Mouse (Mus musculus) lung, embryonic 15.5 days (tissue): ENCODE results near the gene Fmo1. TPM values are rescaled to one million over a fixed set of nuclear protein-coding genes. Genes with fewer than 3 reads are reported as not detected.
A peak's percentile ranks its signal among the peaks of the same experiment; 100 is the strongest.

Experiments used
- ATAC-seq: fragments of 200-750 bp; cut with Nextera tagmentation; 2 replicates; pipeline ENCODE4 v1.8.0; 2017; ENCODE audit warnings: moderate number of reproducible peaks, borderline replicate concordance; ENCODE audit not compliant: low FRiP score, low TSS enrichment; ENCODE audit errors: extremely low read depth
- H3K27ac ChIP-seq: fragments of 300-500 bp; sonication (generic); 2 replicates; pipeline ENCODE4 v1.5.1; 2015; ENCODE audit warnings: moderate library complexity, mild to moderate bottlenecking, inconsistent platforms
- H3K27me3 ChIP-seq: fragments of 300-500 bp; sonication (generic); 2 replicates; pipeline ENCODE4 v1.6.1; 2015; ENCODE audit warnings: inconsistent platforms
- H3K36me3 ChIP-seq: fragments of 300-500 bp; sonication (generic); 2 replicates; pipeline ENCODE4 v1.6.1; 2015; ENCODE audit warnings: inconsistent platforms
- H3K4me1 ChIP-seq: fragments of 300-500 bp; sonication (generic); 2 replicates; pipeline ENCODE4 v1.6.1; 2015; ENCODE audit warnings: inconsistent platforms
- H3K4me2 ChIP-seq: fragments of 300-500 bp; sonication (generic); 2 replicates; pipeline ENCODE4 v1.6.1; 2015; ENCODE audit warnings: inconsistent platforms, mild to moderate bottlenecking, moderate library complexity
- H3K4me3 ChIP-seq: fragments of 300-500 bp; sonication (generic); 2 replicates; pipeline ENCODE4 v1.5.1; 2015; ENCODE audit warnings: mild to moderate bottlenecking, inconsistent platforms
- H3K9ac ChIP-seq: fragments of 300-500 bp; sonication (generic); 2 replicates; pipeline ENCODE4 v1.6.1; 2015; ENCODE audit warnings: inconsistent platforms
- H3K9me3 ChIP-seq: fragments of 300-500 bp; sonication (generic); 2 replicates; pipeline ENCODE4 v1.6.1; 2016; ENCODE audit warnings: inconsistent platforms
- WGBS: fragments of 180-500 bp; shearing (Covaris S2); methylation state at CpG from one replicate; pipeline ENCODE4 v1.1.7; 2015; 5-methylcytosine and 5-hydroxymethylcytosine counted together
- polyA plus RNA-seq: library from polyadenylated mRNA; unstranded; fragments of >200 nt; fragmentation: Nextera tagmentation; extraction: Ambion mirVana; gene quantifications from 2 replicates; pipeline ENCODE4 v1.2.1, GENCODE M21; 2015

Fmo1 gene
- polyA plus RNA-seq, 1 experiment from 2014 or later = 17.1 TPM

GRCm38 (mm10) chr1:162859545-162859976 is 6.8 kb downstream of the Fmo1 start:
- ATAC-seq = peak; percentile 44
- Histone ChIP-seq H3K4me1 (peaks cover 22% of the 10 kb centered on the region), H3K4me2 (peak overlapping the region; percentile 38; the same call in 1 of the 2 replicates), H3K9ac (no peak overlapping the region), H3K27ac (peak overlapping the region; percentile 19; the same call in 1 of the 2 replicates), H3K9me3 (no peaks in the 10 kb centered on the region), H3K27me3 (no peaks in the 10 kb centered on the region), H3K36me3 (no peaks in the 10 kb centered on the region), H3K4me3 (no peak overlapping the region)
- 47% methylated on average over 10 of the region's 10 CpGs for WGBS

DNA sequence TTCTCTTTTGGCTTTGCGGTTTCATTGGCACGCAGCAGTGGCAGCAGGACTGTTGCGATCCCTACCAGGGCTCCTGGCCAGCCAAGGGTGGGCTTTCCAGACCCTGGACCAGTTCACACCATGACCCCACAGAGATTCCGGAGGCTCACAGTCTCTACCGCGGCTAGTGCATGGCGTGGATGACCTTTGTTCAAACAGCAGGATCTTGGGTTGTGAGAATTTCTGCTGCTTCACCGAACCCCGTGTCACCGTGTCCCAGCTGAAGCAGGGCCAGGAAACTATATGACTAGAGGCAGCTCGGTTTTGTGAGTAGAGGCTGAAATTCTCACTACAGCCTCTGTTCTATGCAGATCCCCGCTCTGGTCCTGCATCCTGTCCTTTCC is 7.7 kb downstream of the Fmo1 start:
- Histone ChIP-seq H3K4me1 (peaks cover 22% of the 10 kb centered on the region), H3K36me3 (no peaks in the 10 kb centered on the region), H3K27ac (peak overlapping the region; percentile 19; the same call in 1 of the 2 replicates), H3K9me3 (no peaks in the 10 kb centered on the region), H3K9ac (no peak overlapping the region), H3K4me3 (peak overlapping the region; percentile 20), H3K27me3 (no peaks in the 10 kb centered on the region), H3K4me2 (peak overlapping the region; percentile 38)
- 64% methylated on average over 12 of the region's 12 CpGs for WGBS
- no peak for ATAC-seq

DNA sequence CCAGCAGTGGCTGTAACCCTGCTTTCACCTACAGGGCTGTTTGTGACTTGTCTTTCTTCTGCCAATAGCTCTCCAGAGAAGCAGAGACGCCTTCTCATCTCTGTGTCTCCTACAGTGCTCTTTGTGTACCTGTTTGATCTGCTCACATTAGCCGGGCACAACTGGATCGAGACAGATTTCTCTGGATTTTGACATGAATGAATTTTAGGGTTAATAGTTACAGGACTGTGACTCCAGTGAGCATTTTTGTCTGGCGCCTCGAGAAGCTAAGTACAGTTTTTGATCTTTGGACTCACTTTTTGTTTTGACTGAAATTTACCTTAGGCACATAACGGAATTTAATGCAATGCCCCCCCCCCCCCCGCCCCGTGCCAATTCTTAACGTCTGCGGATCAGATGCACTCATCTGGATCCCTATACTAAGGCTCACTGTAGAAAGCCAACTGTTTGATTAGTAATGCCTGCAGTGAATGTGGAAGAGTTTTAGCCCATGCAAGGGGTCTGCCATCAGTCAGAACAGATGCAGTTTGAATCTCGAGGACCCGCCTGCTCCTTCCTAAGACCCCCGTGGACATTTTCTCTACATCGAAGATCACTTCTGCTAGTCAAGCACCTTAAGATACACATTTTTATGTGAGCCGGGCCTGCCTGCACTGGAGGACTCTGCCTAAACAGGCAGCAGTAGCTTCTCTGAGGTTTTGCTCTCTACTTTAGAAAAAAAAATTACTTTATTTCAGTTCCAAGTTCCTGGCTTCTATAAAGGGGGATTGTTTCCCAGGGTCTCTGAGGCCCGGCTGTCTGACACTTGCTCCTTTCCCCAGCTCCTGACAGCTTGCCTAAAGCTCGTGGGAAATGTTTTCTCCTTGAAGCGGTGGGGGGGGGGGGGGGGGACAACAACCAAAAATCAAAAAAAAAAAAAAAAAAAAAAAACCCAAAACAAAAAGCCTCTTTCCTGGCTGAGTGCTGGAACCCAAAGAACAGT is 8.4 kb downstream of the Fmo1 start:
- H3K9ac ChIP-seq = no peak overlapping the region
- peaks cover 22% of the 10 kb centered on the region for H3K4me1 ChIP-seq
- 59% methylated on average over 18 of the region's 18 CpGs for WGBS
- no peak for ATAC-seq
- H3K27me3 ChIP-seq = no peaks in the 10 kb centered on the region
- H3K36me3 ChIP-seq = no peaks in the 10 kb centered on the region
- peak overlapping the region; percentile 20 for H3K4me3 ChIP-seq
- H3K9me3 ChIP-seq = no peaks in the 10 kb centered on the region
- H3K27ac ChIP-seq = no peak overlapping the region
- H3K4me2 ChIP-seq = peak overlapping the region; percentile 38; the same call in 1 of the 2 replicates

GRCm38 (mm10) chr1:162853812-162854482 is 12.5 kb downstream of the Fmo1 start:
- no peak overlapping the region for H3K4me3 ChIP-seq
- H3K9me3 ChIP-seq = no peaks in the 10 kb centered on the region
- peaks cover 4% of the 10 kb centered on the region for H3K4me1 ChIP-seq
- no peak overlapping the region for H3K4me2 ChIP-seq
- no peak for ATAC-seq
- no peak overlapping the region for H3K9ac ChIP-seq
- H3K27me3 ChIP-seq = no peaks in the 10 kb centered on the region
- 35% methylated on average over 3 of the region's 3 CpGs for WGBS
- H3K36me3 ChIP-seq = no peaks in the 10 kb centered on the region
- no peak overlapping the region for H3K27ac ChIP-seq

DNA sequence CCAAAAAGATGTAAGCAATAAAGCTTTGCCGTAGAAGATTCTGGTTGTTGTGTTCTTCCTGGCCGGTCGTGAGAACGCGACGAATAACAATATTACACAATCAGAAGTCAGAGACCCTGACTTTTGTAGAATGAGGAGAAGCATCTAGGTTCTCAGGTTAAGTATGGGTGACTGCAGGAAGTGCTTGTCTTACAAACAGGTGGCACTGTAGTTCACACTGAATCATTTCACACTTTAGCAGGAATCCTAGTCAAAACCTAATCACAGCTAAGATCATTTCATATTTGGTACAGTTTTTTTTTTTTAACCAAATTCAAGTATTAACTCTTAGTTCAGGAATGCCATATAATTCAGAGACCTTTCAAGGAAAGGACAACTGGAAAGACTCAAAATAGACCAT is 18.9 kb downstream of the Fmo1 start:
- no peak overlapping the region for H3K4me3 ChIP-seq
- WGBS = 92% methylated on average over 6 of the region's 6 CpGs

GRCm38 (mm10) chr1:162840211-162840610 is 26.2 kb downstream of the Fmo1 start:
- Histone ChIP-seq H3K4me3 (no peak overlapping the region), H3K27me3 (no peaks in the 10 kb centered on the region), H3K36me3 (no peaks in the 10 kb centered on the region), H3K4me2 (no peak overlapping the region), H3K4me1 (no peaks in the 10 kb centered on the region), H3K9me3 (no peaks in the 10 kb centered on the region), H3K9ac (no peak overlapping the region), H3K27ac (no peak overlapping the region)
- WGBS = 79% methylated on average over 9 of the region's 9 CpGs
- no peak for ATAC-seq

More for the DNA sequence above, 18.9 kb downstream of the Fmo1 start:
- Histone ChIP-seq H3K36me3 (no peaks in the 10 kb centered on the region), H3K9ac (no peak overlapping the region), H3K27ac (no peak overlapping the region), H3K27me3 (no peaks in the 10 kb centered on the region), H3K4me2 (no peak overlapping the region), H3K4me1 (no peaks in the 10 kb centered on the region), H3K9me3 (no peaks in the 10 kb centered on the region)
- ATAC-seq = no peak

GRCm38 (mm10) chr1:162838976-162839375 is 27.4 kb downstream of the Fmo1 start:
- Histone ChIP-seq H3K27me3 (no peaks in the 10 kb centered on the region), H3K4me2 (no peak overlapping the region), H3K9ac (no peak overlapping the region), H3K4me1 (no peaks in the 10 kb centered on the region), H3K9me3 (no peaks in the 10 kb centered on the region), H3K27ac (no peak overlapping the region), H3K36me3 (no peaks in the 10 kb centered on the region), H3K4me3 (no peak overlapping the region)
- no peak for ATAC-seq
- 85% methylated on average over 6 of the region's 6 CpGs for WGBS

DNA sequence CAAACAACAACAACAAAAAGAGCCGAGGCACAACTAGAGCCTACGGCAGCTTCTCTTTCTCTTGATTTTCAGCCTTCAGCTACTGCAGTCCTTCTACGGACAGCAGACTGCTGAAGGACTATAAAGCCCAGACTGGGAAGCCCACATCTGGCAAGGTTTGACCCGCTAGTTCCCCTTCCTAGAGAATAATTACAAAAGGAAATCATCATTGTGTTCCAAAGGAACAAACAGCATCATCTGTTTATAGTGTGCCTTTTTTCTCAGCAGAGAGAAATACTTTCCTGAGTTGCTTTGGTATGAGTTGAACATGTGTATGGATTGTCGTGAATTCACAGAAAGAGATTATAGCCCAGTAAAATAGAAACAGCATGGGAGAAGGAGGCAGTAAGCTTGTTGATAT is 32.1 kb downstream of the Fmo1 start:
- H3K4me3 ChIP-seq = no peak overlapping the region
- H3K4me1 ChIP-seq = 0 out of 2 replicates have a peak, but pooled peaks cover 7% of the 10 kb centered on the region
- no peaks in the 10 kb centered on the region for H3K36me3 ChIP-seq
- H3K27ac ChIP-seq = no peak overlapping the region
- 65% methylated on average over 5 of the region's 5 CpGs for WGBS
- H3K9ac ChIP-seq = no peak overlapping the region
- H3K4me2 ChIP-seq = no peak overlapping the region
- no peak for ATAC-seq
- no peaks in the 10 kb centered on the region; the same call in 1 of the 2 replicates for H3K9me3 ChIP-seq
- no peaks in the 10 kb centered on the region for H3K27me3 ChIP-seq

DNA sequence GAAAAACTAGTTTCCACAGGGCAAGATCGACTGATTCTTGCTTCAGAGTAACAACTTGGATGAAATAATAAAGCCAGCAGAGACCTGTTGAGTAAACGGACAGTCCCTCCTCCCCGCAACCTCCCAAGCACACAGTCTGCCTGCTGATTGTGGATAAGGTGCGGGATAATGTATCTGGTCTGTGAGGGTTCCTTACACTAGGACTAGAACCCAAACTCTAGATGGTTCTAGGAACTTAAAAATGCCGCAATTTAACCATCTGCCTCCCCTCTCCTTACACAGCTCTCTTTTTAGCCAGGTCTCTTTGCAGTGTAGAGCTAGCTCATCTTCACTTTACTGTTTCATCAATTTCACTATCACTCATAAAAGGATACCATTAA is 33.8 kb downstream of the Fmo1 start:
- H3K4me1 ChIP-seq = 0 out of 2 replicates have a peak, but pooled peaks cover 7% of the 10 kb centered on the region
- H3K27ac ChIP-seq = no peak overlapping the region
- 57% methylated on average over 5 of the region's 5 CpGs for WGBS
- H3K9ac ChIP-seq = no peak overlapping the region
- H3K4me3 ChIP-seq = no peak overlapping the region
- no peaks in the 10 kb centered on the region; the same call in 1 of the 2 replicates for H3K9me3 ChIP-seq
- H3K27me3 ChIP-seq = no peaks in the 10 kb centered on the region
- H3K4me2 ChIP-seq = 0 out of 2 replicates have a peak overlapping the region, but pooled peaks have one; percentile 16
- no peak for ATAC-seq
- no peaks in the 10 kb centered on the region for H3K36me3 ChIP-seq

DNA sequence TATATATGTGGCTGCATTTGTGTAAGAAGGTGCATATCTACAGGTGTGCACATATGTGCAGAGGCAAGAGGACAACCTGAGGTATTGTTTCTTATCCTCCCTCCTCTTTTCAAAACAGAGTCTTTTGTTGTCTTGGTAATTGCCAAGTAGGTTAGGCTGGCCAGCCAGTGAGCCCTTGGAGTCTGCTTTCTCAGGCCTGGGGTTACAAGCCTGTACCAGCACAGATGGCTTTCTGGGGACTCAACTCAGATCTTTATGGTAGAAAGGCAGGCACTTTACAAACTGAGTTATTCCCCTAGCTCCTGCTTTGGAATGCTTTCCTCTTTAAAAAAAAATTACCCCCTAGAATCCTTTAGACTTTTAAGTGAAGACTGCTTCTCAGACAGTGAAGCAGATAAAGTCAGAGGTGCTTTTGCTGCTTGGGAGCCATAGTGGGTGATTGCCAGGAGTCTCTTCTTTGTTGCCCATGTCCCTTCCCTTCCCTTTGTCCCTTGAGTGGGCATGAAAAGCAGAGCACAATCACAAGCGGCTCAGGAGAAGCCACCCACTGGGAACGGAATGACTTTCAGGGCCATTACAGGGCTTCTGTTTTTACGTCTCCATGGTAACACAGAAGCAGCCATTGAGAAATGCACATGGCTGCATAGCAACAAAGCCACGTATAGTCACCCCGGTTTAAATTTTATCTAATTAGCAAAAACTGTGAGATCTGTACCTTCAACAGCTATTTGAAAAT is 34.4 kb downstream of the Fmo1 start:
- no peaks in the 10 kb centered on the region; the same call in 1 of the 2 replicates for H3K9me3 ChIP-seq
- ATAC-seq = no peak; the same call in 1 of the 2 replicates

GRCm38 (mm10) chr1:162819280-162819679 is 47.1 kb downstream of the Fmo1 start:
- Histone ChIP-seq H3K9me3 (no peaks in the 10 kb centered on the region), H3K27me3 (no peaks in the 10 kb centered on the region), H3K36me3 (no peaks in the 10 kb centered on the region), H3K4me3 (no peak overlapping the region), H3K4me2 (no peak overlapping the region), H3K9ac (no peak overlapping the region), H3K27ac (no peak overlapping the region), H3K4me1 (no peaks in the 10 kb centered on the region)
- no peak for ATAC-seq
- 76% methylated on average over 5 of the region's 5 CpGs for WGBS

More for the DNA sequence above, 34.4 kb downstream of the Fmo1 start:
- Histone ChIP-seq H3K4me2 (0 out of 2 replicates have a peak overlapping the region, but pooled peaks have one; percentile 16), H3K27ac (no peak overlapping the region), H3K4me1 (0 out of 2 replicates have a peak, but pooled peaks cover 7% of the 10 kb centered on the region), H3K4me3 (no peak overlapping the region), H3K27me3 (no peaks in the 10 kb centered on the region), H3K36me3 (no peaks in the 10 kb centered on the region), H3K9ac (no peak overlapping the region)
- 17% methylated on average over 5 of the region's 5 CpGs for WGBS
